Mouse (Mus musculus) ES-Bruce4 (cell line): ENCODE data around the gene Prdm10. TPM values are rescaled to one million over a fixed set of nuclear protein-coding genes. Genes with fewer than 3 reads are reported as not detected.

ENCODE experiments used
- H3K27ac ChIP-seq: 2 replicates; pipeline ENCODE4 v1.5.1; 2012; ENCODE audit warnings: low read length, inconsistent platforms; ENCODE audit not compliant: insufficient read depth
- H3K27me3 ChIP-seq: 2 replicates; pipeline ENCODE4 v1.6.1; 2012; ENCODE audit warnings: mild to moderate bottlenecking, low read length, inconsistent platforms; ENCODE audit not compliant: control insufficient read depth, poor library complexity, insufficient read depth, severe bottlenecking
- H3K36me3 ChIP-seq: 2 replicates; pipeline ENCODE4 v1.6.1; 2012; ENCODE audit warnings: inconsistent platforms, mild to moderate bottlenecking, low read length, moderate library complexity; ENCODE audit not compliant: control insufficient read depth, poor library complexity, insufficient read depth, severe bottlenecking
- H3K4me1 ChIP-seq: one replicate; pipeline ENCODE4 v1.8.1; 2011; ENCODE audit warnings: low read length; ENCODE audit not compliant: control insufficient read depth, insufficient read depth
- H3K4me3 ChIP-seq: 2 replicates; pipeline ENCODE4 v1.5.1; 2011; ENCODE audit warnings: low read depth, mild to moderate bottlenecking, low read length
- H3K9ac ChIP-seq: 2 replicates; pipeline ENCODE4 v1.6.1; 2012; ENCODE audit warnings: low read depth, mild to moderate bottlenecking, inconsistent platforms; ENCODE audit not compliant: poor library complexity, severe bottlenecking
- H3K9me3 ChIP-seq: replicated peaks from 2 replicates; pipeline ENCODE4 v1.6.1; 2012; ENCODE audit warnings: mild to moderate bottlenecking, low read length, inconsistent platforms; ENCODE audit not compliant: control insufficient read depth, poor library complexity, insufficient read depth, severe bottlenecking
- CTCF ChIP-seq: IDR thresholded peaks from one replicate; pipeline ENCODE4 v1.8.1; 2011; ENCODE audit warnings: low read depth, low read length
- EP300 ChIP-seq: IDR thresholded peaks from 2 replicates; pipeline ENCODE4 v1.6.1; 2011; ENCODE audit warnings: low read depth, low read length; ENCODE audit not compliant: insufficient read depth
- POLR2A ChIP-seq: IDR thresholded peaks from one replicate; pipeline ENCODE4 v1.8.1; 2011; ENCODE audit warnings: low read length; ENCODE audit not compliant: insufficient read depth
- polyA plus RNA-seq: library from polyadenylated mRNA; stranded (reverse); fragments of >200 nt; gene quantifications from 2 replicates; pipeline ENCODE4 v1.2.4, GENCODE M21; 2011; ENCODE audit warnings: low read depth; ENCODE audit not compliant: missing spikeins, insufficient read depth, insufficient read length

The Prdm10 gene
- polyA plus RNA-seq, 1 experiment: 18.0 TPM

GRCm38 (mm10) chr9:31386368-31387180 is 106.2 kb downstream of the Prdm10 start:
- H3K36me3 ChIP-seq: peaks cover 7% of the 10 kb centered on the region; the same call in 1 of the 2 replicates
- peak overlapping the region; percentile 73 for H3K4me3 ChIP-seq
- no peaks in the 10 kb centered on the region for H3K27me3 ChIP-seq
- H3K9ac ChIP-seq: peak overlapping the region; percentile 87
- peaks cover 2% of the 10 kb centered on the region for H3K4me1 ChIP-seq
- no peak overlapping the region for H3K27ac ChIP-seq
- TF ChIP-seq CTCF: no peak
- no peak for TF ChIP-seq EP300
- TF ChIP-seq POLR2A: no peak
- no peaks in the 10 kb centered on the region for H3K9me3 ChIP-seq

DNA sequence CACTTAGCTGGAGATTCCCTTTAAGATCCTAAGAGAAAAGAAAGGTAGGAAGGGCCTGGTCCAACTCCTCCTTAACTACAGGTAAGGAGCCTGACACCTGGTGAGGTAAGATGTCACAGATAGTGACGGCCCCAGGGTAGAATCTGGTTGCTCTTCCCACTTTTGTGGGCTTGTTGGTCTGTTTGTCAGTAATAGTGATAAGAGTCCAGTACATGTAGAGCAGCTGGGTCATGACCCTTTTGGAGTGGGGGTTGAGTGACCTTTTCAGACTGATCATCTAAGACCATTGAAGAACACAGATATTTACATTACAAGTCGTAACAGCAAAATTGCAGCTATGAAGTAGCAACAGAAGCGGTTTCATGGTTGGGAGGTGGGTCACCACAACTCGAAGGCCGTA is 106.9 kb downstream of the Prdm10 start:
- H3K9me3 ChIP-seq: no peaks in the 10 kb centered on the region
- TF ChIP-seq EP300 (no peak), CTCF (no peak), POLR2A (no peak)
- no peak overlapping the region for H3K27ac ChIP-seq
- H3K27me3 ChIP-seq: no peaks in the 10 kb centered on the region
- no peak overlapping the region for H3K9ac ChIP-seq
- H3K4me1 ChIP-seq: peaks cover 2% of the 10 kb centered on the region
- H3K4me3 ChIP-seq: no peak overlapping the region
- H3K36me3 ChIP-seq: peaks cover 12% of the 10 kb centered on the region

- Histone ChIP-seq H3K27me3 (no peaks in the 10 kb centered on the region), H3K9me3 (no peaks in the 10 kb centered on the region), H3K4me1 (no peaks in the 10 kb centered on the region), H3K9ac (no peak overlapping the region), H3K4me3 (no peak overlapping the region), H3K27ac (no peak overlapping the region), H3K36me3 (peaks cover 64% of the 10 kb centered on the region)
- TF ChIP-seq EP300 (no peak), CTCF (peak; percentile 86)
These were observed 120.1 kb downstream of the Prdm10 start for GRCm38 (mm10) chr9:31400441-31400840.

DNA sequence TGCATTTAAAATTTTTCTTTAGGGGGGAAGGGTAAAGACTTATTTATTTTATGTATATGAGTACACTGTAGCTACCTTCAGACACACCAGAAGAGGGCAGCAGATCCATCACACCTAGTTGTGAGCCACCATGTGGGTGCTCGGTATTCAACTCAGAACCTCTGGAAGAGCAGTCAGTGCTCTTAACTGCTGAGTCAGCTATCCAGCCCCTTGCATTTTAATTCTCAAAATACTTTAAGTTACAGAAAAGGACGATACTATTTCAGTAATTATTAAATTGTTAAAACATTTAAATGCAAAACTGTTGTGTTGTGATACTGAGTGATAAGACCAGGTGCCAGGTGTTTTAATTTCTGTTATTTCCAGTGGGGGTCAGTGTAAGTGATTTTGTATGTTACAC is 124.0 kb downstream of the Prdm10 start:
- Histone ChIP-seq H3K9ac (no peak overlapping the region), H3K36me3 (peaks cover 56% of the 10 kb centered on the region), H3K27me3 (no peaks in the 10 kb centered on the region), H3K4me3 (no peak overlapping the region), H3K27ac (no peak overlapping the region), H3K4me1 (no peaks in the 10 kb centered on the region), H3K9me3 (no peaks in the 10 kb centered on the region)
- no peak for TF ChIP-seq EP300
- TF ChIP-seq CTCF: peak; percentile 3

- Histone ChIP-seq H3K4me1 (no peaks in the 10 kb centered on the region), H3K27ac (no peak overlapping the region), H3K4me3 (no peak overlapping the region), H3K27me3 (no peaks in the 10 kb centered on the region), H3K36me3 (peaks cover 60% of the 10 kb centered on the region), H3K9me3 (no peaks in the 10 kb centered on the region), H3K9ac (no peak overlapping the region)
- TF ChIP-seq EP300 (no peak), POLR2A (no peak), CTCF (peak; percentile 97)
These were observed 124.9 kb downstream of the Prdm10 start for GRCm38 (mm10) chr9:31405217-31405616.

- Histone ChIP-seq H3K27me3 (no peaks in the 10 kb centered on the region), H3K9ac (no peak overlapping the region), H3K27ac (no peak overlapping the region), H3K9me3 (no peaks in the 10 kb centered on the region), H3K4me3 (no peak overlapping the region), H3K4me1 (no peaks in the 10 kb centered on the region), H3K36me3 (peaks cover 65% of the 10 kb centered on the region)
- TF ChIP-seq EP300 (no peak), POLR2A (no peak), CTCF (no peak)
These were observed 131.8 kb downstream of the Prdm10 start for GRCm38 (mm10) chr9:31412165-31412564.
